Mouse (Mus musculus) cerebellum, adult 18-20 months (tissue): ENCODE results near the gene Rasgef1b.
A peak's percentile ranks its signal among the peaks of the same experiment; 100 is the strongest.

Source experiments
- DNase-seq, 2 experiments: peaks; one replicate each; pipeline ENCODE4 v3.0.0; 2021

Rasgef1b gene

DNA sequence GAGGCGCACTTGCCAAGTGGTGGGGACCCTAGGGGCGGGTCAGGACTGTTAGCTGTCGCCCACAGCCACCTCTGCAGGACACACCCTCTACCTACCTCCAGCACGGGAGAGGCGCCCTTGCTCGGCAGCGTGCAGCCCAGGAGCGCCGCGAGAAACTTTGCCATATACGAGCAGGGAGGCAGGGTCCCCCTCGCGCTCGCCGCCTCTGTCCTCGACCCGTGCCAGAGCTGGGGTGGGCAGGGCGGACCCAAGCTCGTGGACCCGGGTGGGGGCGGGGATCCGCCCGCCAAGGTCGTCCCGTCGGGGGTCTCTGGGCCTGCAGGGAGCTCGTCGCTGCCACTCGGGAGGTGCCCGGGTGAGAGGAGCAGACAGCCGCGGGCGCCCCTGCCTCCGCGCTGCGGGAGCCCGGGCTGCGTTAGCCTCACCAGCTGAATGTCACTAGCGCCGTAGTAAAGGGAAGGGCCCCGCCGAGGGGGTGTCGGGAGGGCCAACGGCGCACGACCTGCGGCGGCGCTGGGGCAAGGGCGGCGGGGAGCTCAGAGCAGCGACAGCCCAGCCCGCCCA is at the start of gene Rasgef1b:
TSS of gene Rasgef1b (minus strand) at position 417 of the 564 bp plus-strand sequence.
- DNase-seq = peak; percentile 69 to 73

DNA sequence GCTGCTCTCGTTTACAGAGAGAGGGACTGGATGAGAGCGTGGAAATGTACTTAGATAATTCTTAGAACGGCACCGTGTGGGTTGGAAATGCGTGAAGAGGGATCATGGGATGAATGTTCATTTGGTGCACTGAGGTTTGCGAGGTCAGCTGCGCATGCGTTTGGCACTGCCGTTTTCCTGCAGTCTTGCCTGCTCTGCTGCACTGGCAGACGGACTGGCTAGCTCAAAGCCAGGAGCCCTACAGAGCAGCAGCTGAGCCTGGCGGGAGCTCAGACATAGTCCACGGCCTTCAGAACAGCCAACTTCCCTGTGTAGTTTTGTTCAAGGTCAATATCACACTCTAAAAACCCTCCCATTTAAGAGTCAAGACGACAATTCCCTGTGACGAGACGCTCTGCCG is 46.5 kb upstream of the Rasgef1b start:
- peak; percentile 66 to 68 for DNase-seq

DNA sequence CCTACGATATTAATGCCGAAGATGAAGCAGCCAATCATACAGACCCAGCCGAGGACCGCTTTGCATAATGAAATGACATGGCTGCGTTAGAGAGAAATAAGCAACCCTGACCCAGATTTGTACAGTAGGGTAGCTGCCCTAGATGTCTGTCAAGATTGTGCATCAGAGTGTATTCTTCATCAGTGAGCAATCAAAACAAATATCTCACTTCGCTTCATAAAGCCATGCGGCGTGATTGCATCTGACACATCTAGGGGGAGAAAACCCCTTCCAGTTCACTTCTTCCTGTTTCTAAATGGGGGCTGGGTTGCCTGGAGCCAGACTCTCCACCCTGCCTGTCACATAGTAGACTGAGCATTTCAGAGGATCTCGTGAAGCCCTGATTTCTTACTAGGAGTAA is 44.4 kb upstream of the Rasgef1b start:
- no peak for DNase-seq

DNA sequence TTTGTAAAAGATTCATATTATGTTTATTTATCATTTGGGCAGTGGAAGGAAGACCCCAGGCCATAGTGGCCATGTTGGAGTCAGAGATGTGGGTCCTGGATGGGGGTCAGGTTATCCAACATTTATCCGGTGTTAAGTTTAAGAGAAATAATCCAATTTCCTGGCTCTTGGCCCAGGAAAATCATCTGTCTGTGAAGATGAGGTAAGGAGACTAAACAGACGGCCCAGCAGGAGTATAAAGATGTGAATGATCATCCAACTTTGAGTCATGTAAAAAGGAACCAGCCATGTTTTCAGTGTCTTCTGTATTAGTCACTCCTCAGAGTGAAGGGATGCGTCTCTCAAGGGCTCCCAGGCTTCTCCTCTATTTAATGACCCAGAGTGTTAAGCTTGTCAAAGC is 35.4 kb upstream of the Rasgef1b start:
- no peak for DNase-seq

DNA sequence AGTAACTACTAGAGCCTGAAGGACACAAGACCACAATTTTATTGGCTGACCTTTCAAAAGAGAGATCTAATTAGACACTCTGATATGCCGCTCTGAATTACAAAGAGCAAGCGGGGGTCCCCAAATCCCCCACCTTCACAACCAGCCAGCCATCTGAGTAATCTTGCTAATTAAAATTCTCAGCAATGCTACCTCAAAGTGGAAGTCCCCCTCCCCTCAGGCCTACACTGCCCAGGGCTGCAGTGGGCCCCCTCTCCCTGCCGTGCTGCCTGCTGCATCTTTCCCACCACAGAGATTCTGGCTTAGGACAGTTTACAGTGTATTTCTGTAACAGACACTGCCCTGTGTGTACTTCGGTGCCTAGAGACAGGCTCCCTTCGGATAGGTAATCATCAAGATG is 30.0 kb upstream of the Rasgef1b start:
- DNase-seq = no peak

DNA sequence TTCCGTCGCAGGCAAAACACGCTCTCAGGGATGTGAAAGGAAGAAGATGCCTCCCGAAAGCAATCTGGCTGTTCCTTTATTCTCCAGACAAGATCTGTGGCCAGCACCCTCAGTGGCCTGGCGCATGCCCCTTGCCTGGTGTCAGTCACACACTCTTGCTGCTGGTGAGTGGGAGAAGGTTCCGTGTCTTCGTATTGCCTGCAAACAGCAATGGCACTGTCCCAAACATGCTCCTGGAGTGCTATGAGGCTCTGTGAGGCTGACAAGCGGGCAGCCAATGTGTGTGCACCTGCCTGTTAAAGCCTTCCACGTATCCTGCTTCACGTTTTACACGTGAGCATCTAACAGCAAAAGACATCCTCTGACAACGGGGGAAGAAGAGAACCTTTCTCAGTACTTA is 25.0 kb upstream of the Rasgef1b start:
- peak; percentile 13 to 19 for DNase-seq

DNA sequence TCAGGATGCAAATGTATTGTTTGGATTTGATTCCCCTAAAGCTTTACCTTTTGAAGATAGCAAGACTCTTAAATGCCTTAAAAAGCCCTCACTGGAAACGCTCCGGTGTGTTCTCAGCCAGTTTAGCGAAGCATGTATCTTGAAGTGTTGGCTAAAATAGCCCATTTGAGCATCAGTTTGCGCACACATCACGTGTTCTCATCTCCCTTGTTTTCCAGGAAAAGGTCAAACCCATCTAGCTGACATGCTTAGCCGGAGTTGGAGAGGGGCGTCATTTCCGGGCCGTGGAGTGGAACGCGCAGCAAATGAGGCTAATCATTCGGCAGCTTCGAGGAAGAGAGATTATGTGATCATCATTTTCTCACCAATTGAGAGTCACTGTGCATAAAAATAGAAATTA is 24.5 kb upstream of the Rasgef1b start:
- DNase-seq = peak in 1 of 2 experiments; percentile 10

DNA sequence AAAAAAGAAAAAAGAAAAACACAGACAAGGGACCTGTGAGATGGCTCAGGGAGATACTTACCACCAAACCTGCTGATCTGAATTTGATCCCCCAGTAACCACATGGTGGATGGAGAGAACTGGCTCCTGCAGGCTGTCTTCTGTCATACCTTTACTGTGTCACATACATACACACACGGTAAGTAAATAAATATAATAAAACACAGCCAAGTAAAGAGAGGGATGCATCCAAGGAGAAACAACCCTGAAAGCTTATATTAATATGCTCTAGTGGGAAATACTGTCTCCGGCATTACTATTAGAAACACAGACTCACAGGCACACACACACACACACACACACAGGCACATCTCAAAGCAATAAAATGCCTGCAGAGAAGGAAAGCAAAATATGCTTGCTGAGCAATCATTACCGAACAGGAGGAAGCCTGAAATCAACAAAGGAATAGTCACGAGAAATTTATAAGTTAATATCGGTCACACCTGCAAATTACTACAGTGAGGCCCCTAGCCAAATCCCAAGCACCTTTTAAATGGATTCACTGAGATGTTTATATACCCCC is 23.9 kb upstream of the Rasgef1b start:
- no peak for DNase-seq

DNA sequence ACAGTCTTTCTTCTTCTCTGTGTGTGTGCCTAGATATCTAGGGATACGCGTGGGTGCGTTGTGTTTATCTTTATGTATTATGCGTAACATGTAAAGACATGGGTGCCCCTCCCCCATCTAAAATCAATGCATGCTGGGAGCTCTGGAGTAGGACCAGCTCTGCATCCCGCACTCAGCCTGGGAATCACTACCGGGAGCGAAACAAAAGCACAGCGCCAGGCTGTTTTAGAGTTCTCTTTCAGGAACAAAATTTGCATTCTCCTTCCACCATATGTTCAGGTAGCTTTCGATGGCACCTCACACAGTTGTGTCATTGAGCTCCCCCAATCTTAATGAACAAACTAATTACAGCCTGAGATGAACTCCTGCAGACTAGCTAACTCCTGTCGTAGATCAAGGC is 19.6 kb upstream of the Rasgef1b start:
- DNase-seq = no peak

DNA sequence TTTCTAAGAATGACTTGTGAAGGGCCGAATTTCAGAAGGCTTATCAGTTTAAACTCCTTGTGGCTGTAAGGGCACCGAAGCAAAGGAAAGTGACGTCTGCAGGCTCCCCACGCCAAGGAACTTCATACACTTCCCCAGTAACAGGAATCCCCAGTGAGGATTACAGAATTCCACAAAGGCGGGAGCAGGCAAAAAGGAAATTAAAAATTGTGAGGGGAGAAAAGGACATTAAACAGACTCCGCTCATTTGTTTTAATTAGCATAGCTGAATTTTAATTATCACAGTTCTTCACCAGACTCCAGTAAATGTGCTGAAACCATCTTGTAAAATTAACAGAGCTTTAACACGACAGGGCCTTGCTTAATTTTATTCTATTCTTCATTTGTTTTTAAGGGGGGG is 17.2 kb upstream of the Rasgef1b start:
- no peak for DNase-seq

DNA sequence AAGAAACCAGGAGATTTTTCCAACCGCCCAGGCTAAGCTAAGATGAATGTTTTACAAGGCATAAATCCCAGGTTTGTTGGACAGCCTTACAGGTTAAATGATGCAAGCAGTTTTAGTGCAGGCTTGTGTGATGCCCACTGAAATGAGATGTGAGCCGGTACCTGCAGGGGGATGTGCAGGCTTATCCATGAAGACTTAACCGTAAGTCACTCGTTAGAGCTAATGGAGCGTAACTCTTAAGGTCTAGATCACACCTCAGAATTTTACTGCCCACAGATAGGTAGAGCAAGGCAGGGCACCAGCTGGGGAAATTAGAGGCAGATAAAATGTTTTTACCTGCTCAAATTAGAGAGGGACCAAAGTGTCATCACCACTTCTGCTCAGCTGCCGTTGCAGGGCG is 14.0 kb upstream of the Rasgef1b start:
- DNase-seq = no peak

DNA sequence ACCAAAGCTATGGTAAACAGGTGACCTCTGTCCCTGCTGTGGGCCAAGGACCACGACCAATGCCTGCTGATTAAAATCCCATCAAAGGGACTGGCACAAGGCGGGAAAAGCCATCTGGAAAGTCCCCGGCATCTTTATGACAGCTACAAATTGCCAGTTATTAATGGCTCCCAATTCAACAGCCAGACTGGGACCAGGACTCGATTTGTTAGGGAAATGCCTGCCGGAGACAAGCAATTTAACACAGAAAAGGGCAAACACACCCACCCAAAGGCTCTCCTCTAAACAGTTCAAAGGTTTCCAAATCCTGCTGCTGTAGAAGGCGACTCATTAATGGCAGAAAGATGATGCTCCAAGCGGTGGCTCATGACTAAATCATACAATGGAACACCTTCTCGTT is 13.2 kb upstream of the Rasgef1b start:
- no peak for DNase-seq

DNA sequence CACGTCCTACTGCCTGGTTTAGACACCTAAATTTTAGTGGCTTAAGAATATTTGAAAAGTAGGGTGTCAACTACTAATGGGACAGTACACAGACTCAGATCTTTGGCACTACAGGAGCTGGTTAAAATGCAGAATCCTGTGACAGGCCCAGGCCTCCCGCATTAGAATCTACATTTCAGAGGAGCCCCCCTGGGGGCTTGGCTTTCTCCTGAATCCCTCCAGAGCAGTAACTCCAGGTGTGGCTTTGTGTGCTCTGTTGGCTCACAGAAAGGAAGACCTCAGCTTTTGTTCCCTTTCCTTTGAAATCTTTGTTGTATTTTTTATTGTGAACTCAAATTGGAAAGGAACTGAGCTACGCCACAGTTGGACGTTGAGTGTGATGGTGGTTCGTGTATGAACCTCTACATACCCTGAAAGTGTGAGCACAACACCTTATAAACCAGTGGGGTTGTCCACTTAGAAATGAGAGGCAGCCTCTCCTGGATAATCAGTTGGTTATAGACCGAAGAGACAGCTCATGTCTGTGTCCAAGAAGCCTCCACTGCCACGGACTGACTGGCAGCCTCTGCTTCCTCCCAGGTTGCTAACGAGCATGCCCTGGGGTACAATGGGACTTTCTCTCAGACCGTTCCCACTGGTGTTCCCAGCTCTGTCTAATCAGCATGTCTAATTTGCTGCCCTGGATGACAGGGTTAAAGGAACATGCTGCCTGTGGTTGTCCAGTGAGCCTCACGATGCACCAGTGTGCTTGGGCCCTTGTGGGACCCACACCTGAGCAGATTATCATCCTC is 9.3 kb upstream of the Rasgef1b start:
- DNase-seq = no peak

DNA sequence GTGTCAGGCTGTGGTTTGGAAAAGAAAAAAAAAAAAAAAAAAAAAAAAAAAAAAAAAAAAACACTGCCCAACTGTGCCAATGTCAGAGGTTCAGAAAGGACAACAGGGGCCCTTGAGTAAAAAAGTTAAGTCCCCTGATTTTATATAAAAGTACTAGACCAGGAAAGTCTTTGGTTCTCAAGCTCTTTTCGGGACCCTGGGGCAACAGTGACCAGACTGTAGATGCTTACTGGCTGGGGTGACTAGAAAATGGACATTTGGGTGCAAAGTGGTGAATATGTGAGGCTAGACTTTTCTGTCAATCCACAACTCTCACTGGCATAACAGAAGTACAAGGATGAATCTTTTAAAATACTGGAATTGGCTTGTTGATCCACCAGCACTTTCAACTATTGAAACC is 1.1 kb upstream of the Rasgef1b start:
- DNase-seq = no peak

DNA sequence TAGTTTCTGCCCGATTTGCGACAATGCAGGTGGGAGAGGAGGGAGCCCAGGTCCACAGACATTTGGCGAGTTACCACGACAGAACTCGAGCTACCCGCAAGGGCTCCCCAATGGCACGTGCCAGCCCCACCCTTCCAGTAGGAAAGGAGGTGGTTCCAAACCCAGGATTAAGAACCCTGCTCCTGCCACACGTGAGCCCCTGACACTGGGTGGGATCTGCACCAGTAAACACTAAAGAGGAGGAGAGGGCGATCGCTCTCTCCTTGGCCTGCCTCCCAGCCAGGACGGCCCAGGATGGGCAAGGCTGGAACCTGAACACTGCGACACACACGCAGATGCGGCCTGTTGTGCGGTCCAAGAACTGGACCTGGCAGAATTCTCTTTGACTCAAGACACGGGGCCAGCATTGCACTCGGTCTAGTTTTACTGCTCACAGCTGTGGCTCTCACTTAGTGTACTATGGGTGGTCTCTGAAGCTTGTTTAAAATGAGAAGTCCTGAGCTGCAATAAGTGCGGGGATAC is 557 bp upstream of the Rasgef1b start:
- DNase-seq = peak; percentile 42 to 52

DNA sequence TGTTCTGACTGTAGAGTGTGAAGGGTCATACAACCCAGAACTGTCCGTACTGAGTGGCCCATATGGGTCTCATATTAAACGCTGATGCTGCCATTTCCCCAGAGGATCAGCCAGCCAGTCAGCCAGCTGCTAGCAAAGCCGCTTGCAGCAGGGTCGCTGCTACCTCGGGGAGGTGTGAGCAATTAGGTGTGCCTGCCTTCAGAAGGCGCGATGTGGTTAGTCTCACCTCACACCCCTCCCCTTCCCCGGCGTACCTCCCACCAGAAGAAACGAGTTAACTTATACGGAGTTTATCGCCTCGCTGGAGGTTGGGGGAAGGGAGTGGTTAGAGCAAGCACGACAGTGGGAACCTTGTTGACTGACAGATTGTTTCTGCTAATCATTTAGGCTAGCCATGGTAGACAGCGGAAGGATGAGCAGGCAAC is 826 bp downstream of the Rasgef1b start:
- peak; percentile 22 to 27 for DNase-seq

DNA sequence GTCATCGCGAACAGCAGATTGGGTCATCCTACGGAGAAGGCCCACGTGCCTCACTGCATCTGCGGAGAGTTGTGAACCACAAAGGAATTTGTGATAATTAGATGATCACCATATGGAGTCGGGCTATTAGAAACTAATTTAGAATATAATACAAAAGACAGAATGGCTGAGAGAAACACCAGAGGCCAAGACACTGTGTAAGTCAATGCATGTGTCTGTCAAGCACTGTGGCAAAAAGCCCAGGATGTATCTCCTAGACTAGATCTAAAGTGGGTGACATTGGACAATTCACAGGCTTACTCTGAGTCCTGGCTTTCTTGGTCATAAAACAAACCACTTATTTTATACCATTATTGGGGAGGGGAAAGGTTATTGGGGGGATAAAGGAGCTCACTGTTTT is 4.9 kb downstream of the Rasgef1b start:
- DNase-seq = no peak

DNA sequence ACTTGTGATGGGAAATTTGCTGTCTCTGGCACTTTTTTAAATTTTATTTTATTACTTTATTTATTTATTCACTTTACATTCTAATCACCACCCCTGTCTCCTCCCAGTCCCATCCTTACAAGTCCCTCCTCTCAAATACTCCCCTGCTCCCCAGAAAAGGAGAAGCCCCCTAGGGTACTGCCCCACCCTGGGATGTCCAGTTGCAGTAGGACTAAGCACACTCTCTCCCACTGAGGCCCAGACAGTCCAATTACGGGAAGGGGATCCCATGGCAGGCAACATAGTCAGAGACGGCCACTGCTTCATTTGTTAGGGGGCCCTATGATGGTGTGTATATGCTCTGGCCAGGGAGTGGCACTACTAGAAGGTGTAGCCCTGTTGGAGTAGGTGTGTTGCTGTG is 6.6 kb downstream of the Rasgef1b start:
- DNase-seq = no peak

DNA sequence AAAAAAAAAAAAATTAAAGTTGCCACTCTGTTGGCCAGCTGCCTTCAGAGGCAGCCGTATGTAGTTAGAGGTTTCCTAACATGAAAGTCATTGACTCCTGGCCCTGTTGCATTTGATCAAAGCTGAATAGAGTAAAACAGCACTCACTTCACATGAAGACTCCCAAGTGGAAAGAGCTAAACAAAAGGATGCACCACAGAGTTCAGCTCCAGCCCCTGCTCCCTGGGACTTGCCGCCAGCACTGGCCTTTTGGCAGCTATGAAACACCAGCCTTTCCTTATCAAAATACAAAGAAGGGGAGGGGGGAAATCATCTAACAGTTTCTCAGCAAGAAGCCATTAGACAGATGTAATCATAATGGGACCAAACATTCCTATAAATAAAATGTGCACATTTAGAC is 8.3 kb downstream of the Rasgef1b start:
- no peak for DNase-seq

DNA sequence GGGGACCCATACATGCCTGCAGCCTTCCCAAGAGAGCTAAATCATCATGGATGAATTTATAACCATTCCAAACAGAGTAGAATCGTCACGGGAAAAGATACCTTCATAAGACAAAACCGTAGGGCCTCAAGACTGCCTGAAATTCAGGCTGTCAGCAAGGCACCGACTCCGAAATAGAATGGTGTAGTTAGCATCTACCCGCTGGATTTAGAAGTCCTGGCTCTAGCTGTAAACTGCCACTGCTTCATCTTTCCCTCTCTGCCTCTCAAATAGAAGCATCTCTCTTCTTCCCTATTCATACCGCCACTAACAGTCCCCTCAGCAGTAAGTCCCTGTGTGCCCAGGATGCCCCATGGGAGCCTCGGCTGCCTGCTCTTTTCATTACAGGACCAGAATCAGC is 10.9 kb downstream of the Rasgef1b start:
- no peak for DNase-seq

DNA sequence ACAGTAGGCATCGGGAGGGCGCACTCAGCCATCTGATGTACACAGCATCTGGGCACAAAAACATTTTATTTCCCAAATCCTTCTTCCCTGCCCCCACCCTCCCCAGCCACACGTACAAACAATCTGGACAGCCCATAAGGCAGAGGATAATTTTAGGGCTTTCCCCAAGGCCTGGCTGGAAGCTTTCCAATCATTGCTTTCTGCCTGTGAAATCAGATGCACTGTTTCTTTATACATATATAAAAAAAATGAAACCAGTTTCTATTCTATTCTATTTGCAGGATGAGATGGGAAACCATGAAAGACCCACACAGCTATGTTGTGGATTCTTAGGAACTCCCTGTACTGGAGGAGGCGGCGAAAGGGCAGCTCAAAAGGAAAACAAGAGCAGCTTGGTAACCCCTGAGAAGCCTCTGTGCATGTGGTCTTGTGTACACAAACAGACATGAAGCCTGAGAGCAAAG is 13.6 kb downstream of the Rasgef1b start:
- DNase-seq = peak; percentile 66 to 70

DNA sequence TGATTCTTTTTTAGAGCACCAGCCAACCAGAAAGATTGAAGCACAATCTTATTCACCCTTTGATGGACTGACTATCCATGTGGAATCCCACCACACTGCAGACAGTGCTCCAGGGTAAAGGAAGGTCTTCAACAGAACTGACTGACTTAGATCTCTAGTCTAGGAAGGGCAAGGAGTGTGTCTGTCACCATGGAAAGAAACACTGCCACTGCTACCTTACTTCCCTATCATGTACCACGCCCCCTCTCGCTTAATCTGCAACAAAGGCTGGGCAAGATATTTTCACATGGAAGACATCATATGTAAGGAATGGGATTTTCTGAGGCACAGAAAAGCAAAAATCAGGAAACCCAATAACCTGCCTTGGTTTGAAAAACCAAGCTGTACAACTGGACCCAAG is 16.9 kb downstream of the Rasgef1b start:
- DNase-seq = no peak

DNA sequence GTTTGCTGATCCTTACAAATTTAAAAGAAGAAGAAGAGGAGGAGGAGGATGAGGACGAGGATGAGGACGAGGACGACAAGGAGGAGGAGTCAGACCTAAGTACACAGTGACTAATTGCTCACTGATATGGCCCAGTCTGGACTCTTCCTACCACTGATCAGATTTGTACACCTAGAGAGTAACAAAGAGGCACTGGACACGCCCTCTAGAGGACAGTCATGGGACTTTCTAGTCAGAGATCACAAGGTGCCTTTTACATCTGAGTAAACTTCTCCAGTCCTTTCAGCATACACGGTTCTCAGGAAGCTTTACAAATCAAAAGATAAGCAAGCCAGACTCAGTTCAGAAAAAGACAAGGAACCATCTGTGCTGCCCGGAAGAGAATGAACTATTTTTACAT is 20.2 kb downstream of the Rasgef1b start:
- DNase-seq = peak; percentile 32 to 38

DNA sequence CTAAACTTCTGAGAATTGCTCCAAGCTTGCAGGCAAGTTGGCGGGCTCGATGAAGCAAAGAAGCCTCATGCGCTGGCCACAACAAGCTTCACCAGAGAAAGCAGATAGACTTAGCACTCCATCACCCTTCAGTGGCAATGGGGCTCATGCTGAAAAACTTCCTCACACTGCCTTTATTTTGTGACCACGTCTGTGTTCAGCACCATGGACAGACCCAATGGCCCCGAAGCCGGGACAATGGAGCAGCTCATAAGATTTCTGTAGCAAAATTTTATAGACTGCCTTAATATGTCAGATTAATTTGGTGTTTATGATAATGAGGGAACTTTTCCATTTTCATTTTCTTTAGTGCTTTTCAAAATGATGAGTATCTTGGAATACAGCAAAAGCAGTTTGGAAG is 21.6 kb downstream of the Rasgef1b start:
- no peak for DNase-seq
